ENCODE assay signal across 8 mouse cellular contexts in the genomic region with DNA sequence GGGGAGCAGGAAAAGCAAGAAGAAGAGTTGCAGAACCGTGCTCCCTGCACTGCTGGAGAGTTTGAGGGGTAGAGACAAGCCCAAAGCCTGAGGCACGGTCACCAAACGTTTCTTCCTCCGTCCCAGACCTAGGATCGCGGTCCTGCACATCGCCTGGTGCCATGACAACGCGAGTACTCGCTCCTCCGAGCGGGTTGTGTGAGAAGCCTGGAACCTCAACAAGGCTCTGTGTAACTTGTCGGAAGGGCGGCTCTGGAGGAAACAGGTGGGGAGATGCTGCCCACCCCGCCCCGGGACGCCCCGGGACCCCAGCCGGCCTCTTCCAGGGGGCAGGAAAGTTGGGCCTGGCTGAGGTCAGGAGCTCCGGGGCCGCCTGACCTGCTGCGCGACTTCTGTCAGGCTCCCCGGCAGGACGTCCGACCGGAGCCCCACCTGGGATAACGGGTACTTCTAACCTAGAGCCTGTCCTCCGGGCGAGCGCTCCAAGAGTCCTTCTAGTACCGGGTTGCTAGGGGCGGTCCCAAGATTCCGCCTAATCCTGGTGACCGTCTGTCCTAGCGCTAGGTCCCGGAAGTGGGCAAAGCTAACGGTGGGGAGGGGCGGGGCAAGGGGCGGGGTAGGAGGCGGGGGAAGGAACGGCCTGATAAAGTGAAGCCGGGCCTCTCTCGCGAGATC. TPM values are rescaled to one million over a fixed set of nuclear protein-coding genes. Genes with fewer than 3 reads are reported as not detected.
DNase-seq lines count a peak whose midpoint lies in the region; ATAC-seq and TF ChIP-seq lines count a peak whose summit lies in the region.

A gene (minus strand): TSS at position 590 of the 675 bp plus-strand sequence.

- H3K9ac ChIP-seq in heart, postnatal 0 days (replicated peaks; ENCODE audit: low read depth, low read length) = peak within 1 kb of the TSS; percentile 93
- H3K9ac ChIP-seq in ES-Bruce4 (ENCODE audit: low read depth, poor library complexity, severe bottlenecking) = peak within 1 kb of the TSS; percentile 88
- H3K9ac ChIP-seq in intestine, embryonic 15.5 days = peak within 1 kb of the TSS; percentile 96
- H3K9ac ChIP-seq in midbrain, embryonic 15.5 days = peak within 1 kb of the TSS; percentile 97

- TF ChIP-seq CTCF in heart, postnatal 0 days (IDR thresholded peaks at IDR 0.05; ENCODE audit: low read depth) = no peak
- no peak for TF ChIP-seq CTCF in ES-Bruce4 (IDR thresholded peaks at IDR 0.05; ENCODE audit: low read depth, low read length)

- H3K9me3 ChIP-seq in heart, postnatal 0 days (replicated peaks; ENCODE audit: control insufficient read depth, low read length) = no peaks in the 10 kb centered on the region
- no peaks in the 10 kb centered on the region for H3K9me3 ChIP-seq in ES-Bruce4 (replicated peaks; ENCODE audit: control insufficient read depth, insufficient read depth, low read length, poor library complexity, severe bottlenecking)
- H3K9me3 ChIP-seq in intestine, embryonic 15.5 days = no peaks in the 10 kb centered on the region
- no peaks in the 10 kb centered on the region for H3K9me3 ChIP-seq in midbrain, embryonic 15.5 days

- peak within 1 kb of the TSS; percentile 88 for H3K4me3 ChIP-seq in heart, postnatal 0 days (ENCODE audit: low read depth, low read length)
- peak within 1 kb of the TSS; percentile 93 for H3K4me3 ChIP-seq in ES-Bruce4 (ENCODE audit: low read depth, low read length)
- H3K4me3 ChIP-seq in intestine, embryonic 15.5 days (replicated peaks) = peak within 1 kb of the TSS; percentile 83
- peak within 1 kb of the TSS; percentile 95 for H3K4me3 ChIP-seq in midbrain, embryonic 15.5 days

- no peak for TF ChIP-seq EP300 in heart, postnatal 0 days (IDR thresholded peaks at IDR 0.05; ENCODE audit: low read depth)
- TF ChIP-seq EP300 in ES-Bruce4 (IDR thresholded peaks at IDR 0.05; ENCODE audit: insufficient read depth, low read depth, low read length) = no peak

- H3K4me1 ChIP-seq in heart, postnatal 0 days (ENCODE audit: control insufficient read depth, insufficient read depth) = peaks cover 26% of the 10 kb centered on the region
- H3K4me1 ChIP-seq in ES-Bruce4 (ENCODE audit: control insufficient read depth, insufficient read depth, low read length) = peaks cover 4% of the 10 kb centered on the region
- peaks cover 27% of the 10 kb centered on the region for H3K4me1 ChIP-seq in intestine, embryonic 15.5 days (replicated peaks)
- H3K4me1 ChIP-seq in midbrain, embryonic 15.5 days = peaks cover 30% of the 10 kb centered on the region

- peak; percentile 15 for ATAC-seq in heart, postnatal 0 days (ENCODE audit: insufficient read depth, low read depth)
- peak; percentile 96 for ATAC-seq in intestine, embryonic 15.5 days
- ATAC-seq in midbrain, embryonic 15.5 days (replicated peaks) = peak; percentile 94

- TF ChIP-seq POLR2A in ES-Bruce4 (IDR thresholded peaks at IDR 0.05; ENCODE audit: insufficient read depth, low read length) = no peak

- peaks cover 9% of the 10 kb centered on the region for H3K36me3 ChIP-seq in heart, postnatal 0 days (replicated peaks; ENCODE audit: control insufficient read depth, insufficient read depth, low read length)
- peaks cover 14% of the 10 kb centered on the region for H3K36me3 ChIP-seq in ES-Bruce4 (ENCODE audit: control insufficient read depth, insufficient read depth, low read length, poor library complexity, severe bottlenecking)
- H3K36me3 ChIP-seq in intestine, embryonic 15.5 days = peaks cover 2% of the 10 kb centered on the region
- H3K36me3 ChIP-seq in midbrain, embryonic 15.5 days (replicated peaks) = no peaks in the 10 kb centered on the region

- under 1% methylated on average over 44 of the region's 45 CpGs for WGBS in heart, postnatal 0 days
- WGBS in intestine, embryonic 15.5 days = under 1% methylated on average over 45 of the region's 45 CpGs
- under 1% methylated on average over 45 of the region's 45 CpGs for WGBS in midbrain, embryonic 15.5 days

- no peaks in the 10 kb centered on the region for H3K27me3 ChIP-seq in heart, postnatal 0 days (ENCODE audit: control insufficient read depth, insufficient read depth, low read length)
- H3K27me3 ChIP-seq in ES-Bruce4 (ENCODE audit: control insufficient read depth, insufficient read depth, low read length, poor library complexity, severe bottlenecking) = no peaks in the 10 kb centered on the region
- no peaks in the 10 kb centered on the region for H3K27me3 ChIP-seq in intestine, embryonic 15.5 days (replicated peaks)
- H3K27me3 ChIP-seq in midbrain, embryonic 15.5 days (replicated peaks) = no peaks in the 10 kb centered on the region

- no peak for DNase-seq in heart, postnatal 0 days (ENCODE audit: low spot score)
- no peak for DNase-seq in heart, adult 18-20 months
- DNase-seq in embryo, embryonic 11 days = peak; percentile 72
- DNase-seq in ovary, postnatal 36 days (ENCODE audit: low spot score) = no peak
- no peak for DNase-seq in thymus, adult 18-20 months

- H3K27ac ChIP-seq in heart, postnatal 0 days (ENCODE audit: low read depth) = peak within 1 kb of the TSS; percentile 98
- H3K27ac ChIP-seq in ES-Bruce4 (ENCODE audit: insufficient read depth, low read length) = 0 out of 2 replicates have a peak within 1 kb of the TSS, but pooled peaks have one; percentile 20
- peak within 1 kb of the TSS; percentile 96 for H3K27ac ChIP-seq in intestine, embryonic 15.5 days
- peak within 1 kb of the TSS; percentile 93 for H3K27ac ChIP-seq in midbrain, embryonic 15.5 days

- H3K4me2 ChIP-seq in heart, postnatal 0 days (ENCODE audit: low read depth, low read length) = peak within 1 kb of the TSS; percentile 87
- peak within 1 kb of the TSS; percentile 83 for H3K4me2 ChIP-seq in intestine, embryonic 15.5 days (replicated peaks)
- H3K4me2 ChIP-seq in midbrain, embryonic 15.5 days = peak within 1 kb of the TSS; percentile 86

RNA-seq across cellular contexts. Expression of the gene that starts here (rescaled TPM):
- not detected in 2 replicates for total RNA-seq in heart, postnatal 0 days (2014; rRNA removed; ENCODE audit: low replicate concordance)
- polyA plus RNA-seq in heart, postnatal 0 days (2015; fragmentation: Nextera tagmentation; extraction: Ambion mirVana) = 0.18 and 0.42 TPM in 2 replicates
- not detected for total RNA-seq in heart, adult 18-20 months (2021)
- 0.42 and 0.94 TPM in 2 replicates for polyA plus RNA-seq in ES-Bruce4 (2011; ENCODE audit: insufficient read depth, insufficient read length, low read depth, missing spikeins)
- 0.24 and 0.30 TPM in 2 replicates for polyA plus RNA-seq in intestine, embryonic 15.5 days (2015; fragmentation: Nextera tagmentation; extraction: Ambion mirVana)
- 0.50 TPM in 1 of 2 replicates, not detected in the other for polyA plus RNA-seq in midbrain, embryonic 15.5 days (2015; fragmentation: Nextera tagmentation; extraction: Ambion mirVana)

Comparison
In these comparisons a context has a peak if more than half of its experiments do, and no peak if none do; other contexts are left out.
1. Peak in ATAC-seq, H3K4me3 ChIP-seq, H3K27ac ChIP-seq, H3K9ac ChIP-seq and H3K4me2 ChIP-seq in heart, postnatal 0 days; RNA of the gene not detected or under 1 TPM.
2. Peak in ATAC-seq, H3K4me3 ChIP-seq, H3K27ac ChIP-seq, H3K9ac ChIP-seq and H3K4me2 ChIP-seq in intestine, embryonic 15.5 days; RNA of the gene not detected or under 1 TPM.
3. Peak in ATAC-seq, H3K4me3 ChIP-seq, H3K27ac ChIP-seq, H3K9ac ChIP-seq and H3K4me2 ChIP-seq in midbrain, embryonic 15.5 days; RNA of the gene not detected or under 1 TPM.
4. ATAC-seq: peak in every context shown above with its lines; median percentile 96 in intestine, embryonic 15.5 days; 94 in midbrain, embryonic 15.5 days; 15 in heart, postnatal 0 days.
5. H3K27ac ChIP-seq: peak in every context shown above with its lines; median percentile 98 in heart, postnatal 0 days; 96 in intestine, embryonic 15.5 days; 93 in midbrain, embryonic 15.5 days; 20 in ES-Bruce4.